Mouse (Mus musculus): Measurements from ENCODE around the gene Tmbim1.

Gene Tmbim1

DNA sequence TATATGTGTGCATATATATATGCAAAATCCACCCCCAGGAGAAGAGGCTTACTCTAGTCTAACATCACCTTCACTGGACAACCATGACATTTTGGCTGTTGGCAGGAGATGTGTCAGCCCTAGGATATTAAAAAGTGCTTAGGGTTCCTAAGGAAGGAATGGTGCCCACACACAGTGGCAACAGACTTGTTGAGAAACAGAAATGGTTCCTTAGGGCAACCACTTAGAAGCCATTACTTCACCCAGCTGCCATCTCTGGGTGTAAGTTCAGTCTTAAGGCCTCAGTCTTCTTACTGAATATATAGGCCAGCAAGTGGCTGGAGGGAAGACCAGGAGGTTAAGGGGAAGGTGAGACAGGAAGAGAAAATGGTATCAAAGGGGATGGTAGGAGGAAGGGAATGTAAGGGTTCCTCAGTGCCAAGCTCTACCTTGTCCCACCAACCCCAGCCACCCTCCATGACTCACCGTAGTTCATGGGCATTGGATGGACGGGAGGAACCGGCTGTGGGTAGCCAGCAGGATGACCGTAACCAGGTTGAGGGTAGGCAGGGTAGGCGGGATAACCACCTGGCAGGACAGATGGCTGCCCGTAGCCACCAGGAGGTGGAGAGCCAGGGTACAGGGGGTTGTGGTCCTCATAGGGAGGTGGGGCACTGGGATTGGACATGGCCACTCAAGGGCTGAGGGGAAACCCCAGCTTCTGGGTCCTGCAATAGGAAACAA is 10.5 kb downstream of the Tmbim1 start:
- DNase-seq = no peak

DNA sequence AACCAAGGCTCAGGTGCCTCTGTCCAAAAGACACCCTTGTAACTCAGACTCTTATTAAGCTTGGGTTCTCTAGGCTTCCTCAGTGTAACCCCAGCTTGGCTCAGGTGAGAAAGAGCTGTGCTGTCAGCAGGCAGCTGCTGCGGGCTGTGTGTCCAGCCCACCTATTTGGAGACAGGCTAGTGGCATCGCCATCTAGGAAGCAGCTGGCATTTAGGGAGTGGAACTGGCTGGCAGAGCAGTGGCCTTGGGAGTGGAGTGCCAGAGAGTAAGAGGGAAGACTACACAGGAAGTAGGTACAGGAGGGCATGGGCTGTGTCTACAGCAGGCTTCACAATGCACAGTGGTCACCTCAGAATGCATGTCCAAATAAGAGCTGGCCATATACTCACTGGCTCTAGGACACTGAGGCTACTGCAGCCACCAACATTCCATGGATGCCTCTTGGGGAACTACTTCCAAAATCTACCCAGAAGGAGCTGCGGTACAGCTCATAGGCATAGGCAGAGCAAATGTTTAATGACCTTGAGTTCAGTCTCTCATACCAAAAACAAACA is 11.3 kb downstream of the Tmbim1 start:
- no peak for DNase-seq

DNA sequence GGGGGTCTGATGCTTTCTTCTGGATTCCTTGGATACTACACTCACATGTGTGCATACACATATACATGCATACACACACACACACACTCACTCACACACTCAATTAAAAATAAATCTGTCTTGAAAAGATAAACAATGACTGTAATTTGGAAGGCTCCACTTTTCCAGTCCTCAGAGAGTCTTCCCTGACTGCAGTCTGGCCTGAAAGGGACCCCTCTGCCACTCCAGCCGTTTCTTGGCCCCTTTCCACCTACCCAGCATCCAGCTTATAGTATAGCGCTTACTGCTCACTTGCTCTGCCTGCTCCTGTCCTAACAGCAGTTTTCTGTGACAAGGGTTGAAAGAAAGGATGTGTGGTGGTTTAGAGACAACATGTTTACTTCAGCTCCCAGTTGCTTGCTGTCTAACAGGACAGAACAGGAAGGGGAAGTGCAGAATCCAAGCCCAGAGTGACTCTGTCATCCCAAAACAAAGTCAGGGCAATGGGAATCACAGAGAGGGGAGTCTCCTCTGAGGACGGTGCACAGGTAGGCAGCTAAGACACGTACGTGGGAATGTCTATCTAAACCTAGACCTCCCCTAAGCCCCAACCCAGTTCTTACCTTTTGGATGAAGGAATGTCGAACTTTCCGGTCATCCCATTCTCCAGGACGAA is 12.0 kb downstream of the Tmbim1 start:
- peak in 1 of 2 experiments; percentile 49 for DNase-seq

GRCm38 (mm10) chr1:74292331-74293020 is 12.9 kb downstream of the Tmbim1 start:
- no peak for DNase-seq

DNA sequence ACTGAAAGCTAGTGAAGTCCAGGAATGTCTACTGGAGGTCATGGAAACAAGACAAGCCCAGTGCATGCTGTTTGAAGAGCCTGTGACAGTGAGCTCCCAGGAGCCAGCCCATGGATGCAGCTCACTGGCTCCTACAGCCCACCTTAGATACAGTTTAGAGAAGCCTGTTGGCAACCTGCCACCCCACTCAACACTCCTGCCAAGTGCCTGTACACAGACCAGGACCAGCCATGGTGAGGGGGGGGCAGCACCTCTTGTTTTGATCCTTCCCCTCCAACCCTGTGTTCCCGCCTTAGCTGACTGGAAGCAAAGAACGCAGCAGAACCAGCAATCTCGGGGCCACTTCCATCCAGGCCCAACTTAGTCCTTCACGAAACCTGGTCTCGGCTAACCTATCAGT is 15.3 kb downstream of the Tmbim1 start:
- peak; percentile 63 to 72 for DNase-seq

DNA sequence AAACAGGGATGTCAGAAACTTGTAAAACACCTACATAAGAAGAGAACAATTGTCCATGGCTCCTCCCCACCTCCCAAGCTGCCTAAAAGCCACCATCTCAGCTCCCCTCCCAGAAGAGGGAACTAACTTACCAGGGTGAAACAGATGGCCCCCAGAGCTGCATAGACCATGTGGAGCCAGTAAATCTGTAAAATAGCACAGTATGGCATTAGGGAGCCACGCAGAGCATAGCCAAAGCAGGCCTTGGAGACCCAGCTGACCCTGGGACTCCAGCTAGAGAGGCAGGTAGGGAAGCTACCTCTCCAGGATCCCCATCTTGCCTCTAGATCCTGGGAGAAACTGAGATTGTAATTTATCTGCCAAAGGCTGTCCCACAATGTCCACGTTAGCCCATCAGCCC is 15.7 kb downstream of the Tmbim1 start:
- no peak for DNase-seq

DNA sequence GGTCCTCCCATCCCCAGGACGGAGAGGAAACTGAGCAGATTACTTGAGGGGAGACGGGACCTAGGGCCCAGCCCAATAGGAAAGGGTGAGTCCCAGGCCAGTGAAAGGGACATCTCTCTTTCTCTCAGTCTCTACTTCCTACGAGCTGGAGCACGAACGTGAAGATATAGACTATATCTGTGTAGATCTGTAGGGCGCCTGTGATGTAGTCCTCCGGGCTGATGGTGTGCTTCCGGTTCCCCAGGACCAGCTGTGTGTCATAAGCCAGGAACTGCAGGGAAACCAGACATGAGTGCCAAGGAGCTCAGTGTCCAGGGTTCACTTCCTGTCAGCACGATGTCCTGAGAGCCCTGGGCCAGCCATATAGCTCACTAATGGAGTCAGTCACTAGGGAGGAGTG is 16.2 kb downstream of the Tmbim1 start:
- no peak for DNase-seq

DNA sequence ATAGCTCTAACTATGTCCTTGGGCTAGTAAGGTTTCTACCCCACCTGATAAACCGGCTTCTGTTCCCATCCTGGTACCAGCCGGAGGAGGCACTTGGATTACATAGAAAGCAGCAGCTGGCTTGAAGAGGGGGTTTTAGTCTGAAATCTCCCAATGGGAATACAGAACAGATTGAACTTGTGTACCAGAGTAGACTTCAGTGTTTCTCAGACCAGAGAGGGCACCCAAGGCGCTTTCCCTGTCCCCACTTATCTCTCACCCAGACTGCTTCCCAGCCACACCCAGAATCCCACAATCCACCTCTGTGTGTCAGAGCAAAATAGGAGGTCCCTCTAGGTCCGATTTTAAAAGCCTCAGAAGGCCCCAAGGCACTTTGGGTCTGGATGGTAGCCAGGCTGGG is 17.1 kb downstream of the Tmbim1 start:
- no peak for DNase-seq

GRCm38 (mm10) chr1:74286869-74287607 is 18.4 kb downstream of the Tmbim1 start:
- DNase-seq = peak; percentile 47 to 51

- DNase-seq = peak; percentile 65 to 72
Measured at GRCm38 (mm10) chr1:74285212-74286010, 20.0 kb downstream of the Tmbim1 start.

DNA sequence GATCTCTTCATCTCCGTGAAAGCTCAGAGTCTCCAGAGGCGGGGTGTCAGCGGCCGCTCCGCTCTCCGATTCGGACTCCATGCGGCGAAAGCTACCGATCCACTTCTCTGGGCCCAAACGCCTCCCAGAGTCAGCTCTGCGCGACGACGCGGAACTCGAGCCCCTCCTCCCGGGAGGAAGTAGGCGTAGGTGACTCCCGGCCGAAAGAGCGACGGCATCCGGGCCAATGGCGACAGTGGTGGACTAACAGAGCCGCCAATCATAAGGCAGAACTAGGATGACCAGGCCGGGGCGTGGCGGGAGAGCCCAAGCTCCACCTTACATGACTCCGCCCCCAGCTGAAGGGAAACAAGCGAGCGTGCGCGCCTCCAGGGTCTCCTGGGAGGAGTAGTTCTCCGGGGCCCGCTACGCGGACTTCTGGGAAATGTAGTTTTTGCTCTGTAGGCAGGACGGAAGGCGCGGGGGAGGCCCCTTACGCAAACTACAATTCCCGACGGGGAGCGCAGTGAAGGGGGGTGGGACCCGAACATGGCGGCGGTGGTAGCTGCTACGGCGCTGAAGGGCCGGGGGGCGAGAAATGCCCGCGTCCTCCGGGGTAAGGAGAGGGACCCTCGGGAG is 20.8 kb downstream of the Tmbim1 start, which contains the start of the genes Aamp and Pnkd:
Aamp (minus strand) TSS at position 196 of the 618 bp plus-strand sequence.
Pnkd (plus strand) TSS at position 388 of the 618 bp plus-strand sequence.
- peak; percentile 99 to 100 for DNase-seq

GRCm38 (mm10) chr1:74283686-74284463 is 21.5 kb downstream of the Tmbim1 start:
- peak; percentile 82 for DNase-seq

DNA sequence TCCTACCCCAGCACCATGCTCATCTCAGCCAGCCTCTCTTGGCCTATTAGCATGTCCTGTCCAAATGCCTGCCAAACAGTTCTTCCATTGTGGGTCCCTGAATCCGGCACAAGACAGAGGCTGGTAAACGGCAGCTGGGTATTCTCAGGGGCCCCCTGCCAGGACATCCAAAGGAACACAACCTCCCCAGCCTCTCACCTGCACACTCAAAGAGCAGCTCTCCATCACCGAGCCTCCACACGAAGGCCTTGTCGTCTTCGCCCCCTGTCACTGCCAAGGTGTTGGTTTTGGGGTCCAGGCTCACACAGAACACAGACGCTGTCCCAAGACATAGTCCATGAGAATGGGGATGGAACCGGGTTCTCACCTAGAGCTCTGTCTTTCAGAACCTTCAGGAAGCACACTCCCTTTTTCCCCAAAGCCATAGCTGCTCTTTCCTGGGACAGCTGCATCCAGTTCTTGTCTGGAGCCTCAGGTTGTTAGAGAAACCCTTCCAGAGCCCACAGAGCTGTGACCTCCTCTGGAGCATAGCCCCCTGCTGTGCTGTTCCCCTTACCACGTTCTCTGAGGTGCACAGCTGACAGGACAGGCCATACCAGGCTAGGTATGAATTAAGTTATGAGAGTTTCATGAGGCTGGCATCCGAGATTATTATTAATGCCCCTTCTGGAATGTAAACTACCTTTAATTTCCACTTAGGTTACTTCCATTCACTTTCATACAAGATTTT is 22.4 kb downstream of the Tmbim1 start:
- DNase-seq = no peak

DNA sequence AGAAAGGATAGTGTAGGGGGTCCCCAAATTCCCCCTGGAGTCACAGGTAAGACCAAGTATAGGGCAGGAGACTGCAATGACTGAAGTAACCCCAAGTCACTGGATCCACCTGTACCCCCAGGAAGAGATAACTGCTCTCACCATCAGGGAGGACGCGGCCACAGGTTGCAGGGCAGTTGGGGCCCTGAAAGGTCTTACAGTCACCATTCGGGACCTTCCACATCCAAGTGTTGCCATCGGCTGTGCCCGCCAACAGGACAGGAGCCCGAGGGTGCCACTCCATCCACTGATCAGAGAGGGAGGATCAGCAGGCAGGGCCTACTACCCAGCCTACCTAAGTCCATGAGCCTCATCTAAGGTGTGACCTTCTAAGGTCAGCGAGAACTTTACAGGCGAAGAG is 23.5 kb downstream of the Tmbim1 start:
- DNase-seq = no peak

- no peak for DNase-seq
Measured at GRCm38 (mm10) chr1:74281372-74281771, 24.1 kb downstream of the Tmbim1 start.

DNA sequence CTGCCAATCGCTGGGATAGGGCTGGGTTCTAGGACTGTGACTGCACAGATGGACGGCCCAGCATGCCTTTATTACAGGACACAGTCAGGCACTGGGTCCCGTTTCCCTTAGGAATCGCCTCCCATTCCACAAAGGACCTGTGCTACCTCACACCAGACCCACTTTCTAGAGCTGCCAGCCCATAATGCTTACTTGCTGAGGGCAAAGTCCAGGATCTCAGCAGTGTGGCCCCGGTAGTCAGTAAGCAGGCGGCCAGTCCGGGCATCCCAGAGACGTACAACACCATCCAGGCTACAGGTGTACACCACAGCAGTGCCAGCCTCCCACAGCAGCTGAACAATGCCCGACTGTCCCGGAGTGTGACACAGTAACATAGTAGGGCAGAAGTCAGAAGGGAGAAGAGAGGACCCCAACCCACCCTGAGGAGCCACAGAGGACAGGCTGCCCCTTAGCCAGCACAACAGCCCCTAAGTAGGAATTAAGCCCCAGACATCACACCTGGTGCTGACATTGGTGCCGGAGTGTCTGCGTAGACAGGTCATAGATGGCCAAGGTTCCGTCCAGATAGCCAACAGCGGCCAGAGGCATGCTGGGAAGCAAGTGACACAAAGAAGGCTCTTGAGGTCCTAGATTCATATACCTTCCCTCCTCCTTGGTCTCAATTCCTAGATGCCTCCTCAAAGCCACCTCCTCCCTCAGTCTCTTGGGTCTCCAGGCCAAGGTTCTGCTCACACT is 24.7 kb downstream of the Tmbim1 start:
- DNase-seq = no peak

- DNase-seq = no peak
Measured at GRCm38 (mm10) chr1:74278988-74279387, 26.4 kb downstream of the Tmbim1 start.

GRCm38 (mm10) chr1:74278538-74278937 is 26.9 kb downstream of the Tmbim1 start, which contains the start of gene Gpbar1:
Gene Gpbar1 (plus strand): TSS chr1:74278550.
- DNase-seq = no peak
